Mouse (Mus musculus) neural tube, embryonic 14.5 days (tissue): ENCODE measurements at regions not wholly inside any gene's neighbourhood (a gene's known extent, or its start where the extent isn't known, plus 50 kb on each side); places are given as distances from the start of the nearest gene placed in this dataset.
"Not testable (repeated sequence)": the region's sequence is repeated elsewhere in the genome, so short reads cannot be mapped to it uniquely, and the experiment has no call there.

Experiments
- ATAC-seq: fragments of 200-750 bp; cut with Nextera tagmentation; 2 replicates; pipeline ENCODE4 v1.8.0; 2017; ENCODE audit warnings: low read depth, mild to moderate bottlenecking, moderate TSS enrichment, moderate library complexity
- H3K27ac ChIP-seq: fragments of 300-500 bp; sonication (generic); 2 replicates; pipeline ENCODE4 v1.5.1; 2014; ENCODE audit warnings: low read depth, mild to moderate bottlenecking, control low read depth, low read length, moderate library complexity, mixed read lengths
- H3K27me3 ChIP-seq: fragments of 300-500 bp; sonication (generic); 2 replicates; pipeline ENCODE4 v1.6.1; 2014; ENCODE audit warnings: low read length; ENCODE audit not compliant: control insufficient read depth, insufficient read depth
- H3K36me3 ChIP-seq: fragments of 300-500 bp; sonication (generic); 2 replicates; pipeline ENCODE4 v1.6.1; 2014; ENCODE audit warnings: low read length, mixed read lengths; ENCODE audit not compliant: control insufficient read depth, insufficient read depth
- H3K4me1 ChIP-seq: fragments of 300-500 bp; sonication (generic); 2 replicates; pipeline ENCODE4 v1.6.1; 2014; ENCODE audit warnings: low read length; ENCODE audit not compliant: control insufficient read depth, insufficient read depth
- H3K4me2 ChIP-seq: fragments of 300-500 bp; sonication (generic); 2 replicates; pipeline ENCODE4 v1.6.1; 2014; ENCODE audit warnings: mild to moderate bottlenecking, low read depth, low read length, control low read depth
- H3K4me3 ChIP-seq: fragments of 300-500 bp; sonication (generic); 2 replicates; pipeline ENCODE4 v1.5.1; 2014; ENCODE audit warnings: low read depth, low read length, control low read depth, mixed read lengths
- H3K9ac ChIP-seq: fragments of 300-500 bp; sonication (generic); replicated peaks from 2 replicates; pipeline ENCODE4 v1.6.1; 2014; ENCODE audit warnings: low read depth, mild to moderate bottlenecking, control low read depth, low read length, mixed read lengths
- H3K9me3 ChIP-seq: fragments of 300-500 bp; sonication (generic); 2 replicates; pipeline ENCODE4 v1.6.1; 2016; ENCODE audit warnings: low read length; ENCODE audit not compliant: control insufficient read depth
- WGBS: fragments of 180-500 bp; shearing (Covaris S2); extraction: QIAGEN DNeasy Blood & Tissue Kit; methylation state at CpG from one replicate; pipeline ENCODE4 v1.1.7; 2014; 5-methylcytosine and 5-hydroxymethylcytosine counted together

DNA sequence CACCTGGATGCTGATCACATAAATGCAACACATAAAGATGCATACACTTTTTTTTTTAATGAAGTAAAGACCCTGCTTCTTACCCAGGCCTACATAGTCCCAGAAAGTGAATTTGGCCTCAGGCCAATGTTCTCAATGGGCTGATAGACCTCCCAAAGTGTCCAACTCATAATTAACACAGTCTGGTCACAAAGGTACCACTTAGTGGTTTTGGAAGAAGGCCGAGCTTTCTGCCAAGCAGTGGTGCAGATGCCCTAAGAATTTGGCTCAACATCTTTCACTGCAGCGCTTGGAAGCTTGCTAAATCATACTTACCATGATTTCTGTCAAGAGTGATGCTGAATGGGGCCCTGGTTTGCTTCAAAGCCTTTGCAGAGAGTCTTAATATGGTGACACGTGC is 706.4 kb upstream of the Rag2 start:
- no peak for ATAC-seq
- Histone ChIP-seq H3K36me3 (no peaks in the 10 kb centered on the region), H3K4me3 (no peak overlapping the region), H3K27me3 (no peaks in the 10 kb centered on the region), H3K27ac (no peak overlapping the region), H3K4me2 (no peak overlapping the region), H3K4me1 (no peaks in the 10 kb centered on the region), H3K9me3 (no peaks in the 10 kb centered on the region), H3K9ac (no peak overlapping the region)
- 83% methylated on average over 3 of the region's 3 CpGs for WGBS

DNA sequence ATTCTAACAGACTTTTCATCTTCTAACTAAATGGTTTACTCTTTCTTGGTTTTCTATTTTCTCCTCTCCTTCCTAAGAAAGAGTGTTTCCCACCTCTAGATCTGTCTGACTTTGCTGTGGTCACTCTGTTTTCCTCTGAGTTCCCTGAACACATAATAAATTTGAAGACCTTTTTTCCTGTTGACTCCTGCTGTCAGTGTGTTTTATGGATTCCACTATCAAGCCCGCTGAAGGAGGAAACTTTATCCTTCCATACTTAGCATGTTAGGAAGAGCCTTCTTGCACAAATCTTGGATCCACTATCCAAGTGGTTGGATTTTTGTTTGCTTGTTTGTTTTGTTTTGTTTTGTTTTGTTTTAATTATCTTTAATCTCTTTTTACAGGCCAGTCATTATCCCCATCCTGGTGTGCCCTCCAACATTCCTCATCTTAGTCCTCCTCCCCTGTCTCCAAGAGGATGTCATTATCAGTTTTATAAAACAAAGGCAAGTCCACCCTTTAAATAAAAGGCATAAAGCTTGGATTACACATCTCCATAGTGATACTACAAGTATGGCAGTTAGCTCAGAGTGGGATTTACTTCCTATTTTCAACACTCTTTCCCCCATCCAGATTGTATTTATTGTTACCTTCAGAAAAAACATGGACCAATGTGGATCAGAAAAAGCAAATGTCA is 704.8 kb upstream of the Rag2 start:
- H3K9ac ChIP-seq, result no peak overlapping the region

DNA sequence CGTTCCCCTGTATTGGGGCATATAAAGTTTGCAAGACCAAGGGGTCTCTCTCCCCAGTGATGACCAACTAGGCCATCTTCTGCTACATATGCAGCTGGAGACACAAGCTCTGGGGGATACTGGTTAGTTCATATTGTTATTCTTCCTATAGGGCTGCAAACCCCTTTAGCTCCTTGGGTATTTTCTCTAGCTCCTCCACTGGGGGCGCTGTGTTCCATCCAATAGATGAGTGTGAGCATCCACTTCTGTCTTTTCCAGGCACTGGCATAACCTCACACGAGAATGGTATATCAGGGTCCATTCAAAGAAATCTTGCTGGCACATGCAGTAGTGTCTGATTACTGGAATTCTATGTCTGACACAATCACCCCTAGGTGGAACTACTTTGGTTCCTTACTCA is 675.9 kb upstream of the Rag2 start:
- WGBS, result 47% methylated on average over 3 of the region's 3 CpGs
- not testable (repeated sequence) for H3K9me3 ChIP-seq, ATAC-seq, H3K27ac ChIP-seq, H3K27me3 ChIP-seq, H3K9ac ChIP-seq, H3K36me3 ChIP-seq, H3K4me3 ChIP-seq, H3K4me2 ChIP-seq, H3K4me1 ChIP-seq

More for the DNA sequence above, 704.8 kb upstream of the Rag2 start:
- Histone ChIP-seq H3K4me1 (no peaks in the 10 kb centered on the region), H3K36me3 (no peaks in the 10 kb centered on the region), H3K9me3 (no peaks in the 10 kb centered on the region), H3K27ac (no peak overlapping the region), H3K4me2 (no peak overlapping the region), H3K27me3 (no peaks in the 10 kb centered on the region), H3K4me3 (no peak overlapping the region)
- ATAC-seq, result no peak
- WGBS, result 57% methylated on average over 1 of the region's 1 CpGs

DNA sequence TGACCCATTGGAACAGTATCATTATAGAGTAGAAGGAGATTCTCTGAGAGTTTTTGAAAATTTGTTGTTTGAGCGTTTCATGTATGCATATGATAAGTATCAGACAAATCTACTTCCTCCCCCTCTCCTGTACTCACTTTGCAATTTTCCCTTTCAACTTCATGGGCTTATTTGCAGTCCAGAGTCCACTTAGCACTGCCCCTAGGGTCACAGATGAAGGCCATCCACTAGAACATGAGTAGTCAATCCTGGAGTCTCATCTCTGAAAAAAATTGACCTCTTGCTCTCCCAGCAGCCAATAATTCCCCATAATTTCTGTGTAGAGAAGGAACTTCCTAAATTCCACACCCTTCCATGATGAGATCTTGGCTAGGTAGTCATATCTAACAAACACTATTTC is 665.1 kb upstream of the Rag2 start:
- ATAC-seq, result no peak
- H3K9me3 ChIP-seq, result no peaks in the 10 kb centered on the region
- 97% methylated on average over 1 of the region's 1 CpGs for WGBS

DNA sequence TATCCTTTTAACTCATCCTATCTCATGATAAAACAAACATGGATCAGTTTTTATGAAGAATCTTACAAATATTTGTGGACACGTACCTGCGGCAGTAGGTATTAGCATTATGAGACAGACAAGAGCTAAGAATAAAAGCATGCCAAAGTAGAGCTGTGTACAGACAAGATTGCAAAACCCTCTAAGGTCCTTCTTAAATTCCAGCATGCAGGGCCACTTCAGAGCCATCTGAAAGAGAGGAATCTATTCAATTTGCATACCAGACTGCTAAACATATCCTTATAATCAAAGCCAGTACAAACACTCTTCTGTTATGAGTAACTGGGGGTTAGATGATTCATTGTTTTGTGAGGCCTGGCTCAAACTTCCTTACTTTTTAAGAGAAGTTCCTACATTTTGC is 659.9 kb upstream of the Rag2 start:
- Histone ChIP-seq H3K36me3 (no peaks in the 10 kb centered on the region), H3K27me3 (no peaks in the 10 kb centered on the region), H3K4me2 (no peak overlapping the region), H3K9me3 (no peaks in the 10 kb centered on the region), H3K9ac (no peak overlapping the region), H3K4me1 (no peaks in the 10 kb centered on the region), H3K27ac (no peak overlapping the region), H3K4me3 (no peak overlapping the region)
- ATAC-seq, result no peak
- 95% methylated on average over 2 of the region's 2 CpGs for WGBS

More for the DNA sequence above, 665.1 kb upstream of the Rag2 start:
- H3K9ac ChIP-seq, result no peak overlapping the region
- H3K36me3 ChIP-seq, result no peaks in the 10 kb centered on the region
- H3K27me3 ChIP-seq, result no peaks in the 10 kb centered on the region
- H3K4me1 ChIP-seq, result no peaks in the 10 kb centered on the region
- no peak overlapping the region for H3K4me2 ChIP-seq
- H3K27ac ChIP-seq, result no peak overlapping the region
- no peak overlapping the region for H3K4me3 ChIP-seq

DNA sequence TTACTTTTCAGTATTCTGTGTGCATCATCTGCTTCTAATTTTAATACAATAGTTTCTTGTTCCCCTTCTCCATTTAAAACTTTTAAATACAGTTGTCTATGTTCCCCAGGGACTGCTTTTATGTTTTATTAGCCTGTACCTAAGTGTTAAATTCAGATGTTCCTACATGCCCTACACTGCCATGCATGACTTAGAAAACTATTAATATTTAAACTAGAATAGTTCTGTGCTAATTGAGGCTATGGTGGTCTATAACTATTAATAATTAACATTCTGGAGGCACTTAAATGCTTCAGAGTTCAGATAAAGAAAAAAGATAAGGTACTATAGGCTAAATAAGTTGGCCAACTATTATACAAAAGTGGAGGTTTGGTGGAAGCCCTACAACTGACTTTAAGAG is 647.3 kb upstream of the Rag2 start:
- Histone ChIP-seq H3K4me3 (no peak overlapping the region), H3K27me3 (no peaks in the 10 kb centered on the region), H3K4me1 (no peaks in the 10 kb centered on the region), H3K4me2 (no peak overlapping the region), H3K36me3 (no peaks in the 10 kb centered on the region), H3K9ac (no peak overlapping the region), H3K9me3 (no peaks in the 10 kb centered on the region), H3K27ac (no peak overlapping the region)
- ATAC-seq, result no peak

DNA sequence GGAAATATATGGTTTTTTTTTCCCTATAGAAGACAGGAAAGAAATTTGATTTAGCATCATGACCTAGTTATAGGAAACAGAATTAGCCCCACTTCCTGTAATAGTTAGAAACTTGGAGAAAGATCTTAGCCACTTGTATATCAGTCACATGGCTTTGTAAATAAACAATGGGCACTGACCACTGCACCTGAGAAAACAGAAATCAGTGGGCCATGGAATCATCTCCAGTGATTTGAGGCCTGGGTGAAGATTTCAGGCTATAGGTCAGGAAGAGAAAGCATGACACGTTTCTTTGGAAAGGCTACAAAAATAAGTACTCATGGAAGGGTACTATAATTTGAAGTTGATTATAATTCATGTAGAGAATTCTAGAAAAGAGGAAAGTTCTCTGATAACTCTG is 642.2 kb upstream of the Rag2 start:
- H3K36me3 ChIP-seq, result no peaks in the 10 kb centered on the region
- WGBS, result 69% methylated on average over 1 of the region's 1 CpGs
- no peak overlapping the region for H3K4me3 ChIP-seq
- H3K27me3 ChIP-seq, result no peaks in the 10 kb centered on the region
- ATAC-seq, result no peak
- H3K27ac ChIP-seq, result no peak overlapping the region
- no peaks in the 10 kb centered on the region for H3K9me3 ChIP-seq
- H3K4me1 ChIP-seq, result no peaks in the 10 kb centered on the region
- H3K4me2 ChIP-seq, result no peak overlapping the region
- H3K9ac ChIP-seq, result no peak overlapping the region

DNA sequence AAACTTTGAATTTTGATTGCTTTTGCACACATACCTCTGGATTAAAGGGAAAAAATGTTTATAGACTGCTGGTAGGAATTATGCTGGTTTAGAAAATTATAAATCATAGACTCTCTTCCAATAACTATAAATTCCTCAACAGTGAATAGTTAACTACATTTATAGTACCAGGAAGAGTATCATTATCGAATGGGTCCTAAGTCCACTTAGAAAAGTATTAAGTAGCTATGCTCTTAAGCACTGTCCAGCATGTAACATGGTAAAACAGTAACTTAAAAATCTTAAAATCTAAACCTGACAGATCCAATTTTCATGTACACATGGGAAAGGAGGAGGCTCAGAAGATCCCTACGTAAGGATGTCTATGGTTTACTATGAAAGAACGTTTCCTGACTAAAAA is 609.2 kb upstream of the Rag2 start:
- Histone ChIP-seq H3K4me2 (no peak overlapping the region), H3K9ac (no peak overlapping the region), H3K9me3 (no peaks in the 10 kb centered on the region), H3K4me3 (no peak overlapping the region), H3K4me1 (no peaks in the 10 kb centered on the region), H3K27me3 (no peaks in the 10 kb centered on the region), H3K27ac (no peak overlapping the region), H3K36me3 (no peaks in the 10 kb centered on the region)
- WGBS, result 95% methylated on average over 3 of the region's 3 CpGs
- ATAC-seq, result no peak

DNA sequence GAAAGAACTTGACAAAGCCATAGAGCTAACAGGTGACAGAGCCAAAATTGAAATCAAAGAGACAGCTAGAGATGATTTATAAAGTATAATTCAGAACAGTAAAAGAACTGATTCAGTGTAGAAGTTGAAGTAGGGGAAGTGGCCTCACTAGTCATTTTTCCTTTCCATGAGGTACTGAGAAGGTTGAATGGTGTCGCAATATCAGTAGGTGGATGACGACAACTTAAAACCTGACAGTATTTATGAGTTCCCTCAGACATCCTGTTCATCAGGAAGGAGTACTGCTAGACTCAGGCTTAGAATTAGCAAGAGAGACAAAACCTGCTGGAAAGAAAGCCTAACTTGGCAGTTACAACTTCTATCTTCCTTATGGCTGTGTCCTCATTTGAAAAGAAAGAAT is 605.1 kb upstream of the Rag2 start:
- no peak overlapping the region for H3K27ac ChIP-seq
- WGBS, result 88% methylated on average over 2 of the region's 2 CpGs

More for the DNA sequence above, 605.1 kb upstream of the Rag2 start:
- no peaks in the 10 kb centered on the region for H3K36me3 ChIP-seq
- no peak overlapping the region for H3K4me3 ChIP-seq
- H3K4me2 ChIP-seq, result no peak overlapping the region
- no peak overlapping the region for H3K9ac ChIP-seq
- H3K27me3 ChIP-seq, result no peaks in the 10 kb centered on the region
- H3K4me1 ChIP-seq, result no peaks in the 10 kb centered on the region
- H3K9me3 ChIP-seq, result no peaks in the 10 kb centered on the region
- ATAC-seq, result no peak
